Mouse (Mus musculus): ENCODE results near the gene Fbln7. TPM values are rescaled to one million over a fixed set of nuclear protein-coding genes. Genes with fewer than 3 reads are reported as not detected.

Fbln7 gene
- polyA plus RNA-seq, 2 experiments: 8.9 to 15.0 TPM

- ATAC-seq (ENCODE audit: low FRiP score, low read depth) (no peak), DNase-seq (ENCODE audit: low spot score) (no peak)
- H3K27ac ChIP-seq (replicated peaks; ENCODE audit: low read depth, low read length): peak overlapping the region; percentile 89
- H3K4me2 ChIP-seq (replicated peaks; ENCODE audit: low read depth, low read length, severe bottlenecking): peak overlapping the region; percentile 84
- H3K36me3 ChIP-seq (ENCODE audit: control insufficient read depth, insufficient read depth, low read length): peaks cover 7% of the 10 kb centered on the region
- TF ChIP-seq POLR2A (IDR thresholded peaks at IDR 0.05; ENCODE audit: borderline replicate concordance, extremely low read depth, insufficient read depth, insufficient read length): no peak
- H3K4me3 ChIP-seq (replicated peaks; ENCODE audit: low read length): peak overlapping the region; percentile 81
- H3K27me3 ChIP-seq (ENCODE audit: control insufficient read depth, insufficient read depth, low read length): no peaks in the 10 kb centered on the region
- H3K9me3 ChIP-seq (ENCODE audit: control insufficient read depth, low read length): no peaks in the 10 kb centered on the region
- H3K4me1 ChIP-seq (ENCODE audit: control insufficient read depth, insufficient read depth, low read length): peaks cover 10% of the 10 kb centered on the region; the same call in 1 of the 2 replicates
- WGBS: 25% methylated on average over 14 of the region's 14 CpGs
- peak overlapping the region; percentile 80 for H3K9ac ChIP-seq (ENCODE audit: low read depth, low read length, severe bottlenecking)
Measured at GRCm38 (mm10) chr2:128818956-128819643, 43.7 kb upstream of the Fbln7 start.

GRCm38 (mm10) chr2:128820631-128821030 is 42.1 kb upstream of the Fbln7 start:
- Histone ChIP-seq H3K36me3 (ENCODE audit: control insufficient read depth, insufficient read depth, low read length) (peaks cover 15% of the 10 kb centered on the region), H3K4me2 (replicated peaks; ENCODE audit: low read depth, low read length, severe bottlenecking) (no peak overlapping the region), H3K27me3 (ENCODE audit: control insufficient read depth, insufficient read depth, low read length) (no peaks in the 10 kb centered on the region), H3K4me3 (replicated peaks; ENCODE audit: low read length) (no peak overlapping the region), H3K9ac (ENCODE audit: low read depth, low read length, severe bottlenecking) (no peak overlapping the region), H3K9me3 (ENCODE audit: control insufficient read depth, low read length) (no peaks in the 10 kb centered on the region), H3K27ac (replicated peaks; ENCODE audit: low read depth, low read length) (no peak overlapping the region), H3K4me1 (ENCODE audit: control insufficient read depth, insufficient read depth, low read length) (peaks cover 10% of the 10 kb centered on the region; the same call in 1 of the 2 replicates)
- WGBS: 66% methylated on average over 2 of the region's 2 CpGs
- ATAC-seq (ENCODE audit: low FRiP score, low read depth): no peak
- DNase-seq (ENCODE audit: low spot score): no peak
- no peak for TF ChIP-seq POLR2A (IDR thresholded peaks at IDR 0.05; ENCODE audit: borderline replicate concordance, extremely low read depth, insufficient read depth, insufficient read length)

- Histone ChIP-seq H3K27ac (replicated peaks; ENCODE audit: low read depth, low read length) (no peak overlapping the region), H3K4me2 (replicated peaks; ENCODE audit: low read depth, low read length, severe bottlenecking) (no peak overlapping the region), H3K4me3 (replicated peaks; ENCODE audit: low read length) (no peak overlapping the region), H3K9ac (ENCODE audit: low read depth, low read length, severe bottlenecking) (no peak overlapping the region), H3K27me3 (ENCODE audit: control insufficient read depth, insufficient read depth, low read length) (no peaks in the 10 kb centered on the region), H3K9me3 (ENCODE audit: control insufficient read depth, low read length) (no peaks in the 10 kb centered on the region), H3K4me1 (ENCODE audit: control insufficient read depth, insufficient read depth, low read length) (peaks cover 10% of the 10 kb centered on the region; the same call in 1 of the 2 replicates), H3K36me3 (ENCODE audit: control insufficient read depth, insufficient read depth, low read length) (peaks cover 38% of the 10 kb centered on the region)
- 93% methylated on average over 5 of the region's 5 CpGs for WGBS
- no peak for TF ChIP-seq POLR2A (IDR thresholded peaks at IDR 0.05; ENCODE audit: borderline replicate concordance, extremely low read depth, insufficient read depth, insufficient read length)
- no peak for DNase-seq (ENCODE audit: low spot score)
- no peak for ATAC-seq (ENCODE audit: low FRiP score, low read depth)
Measured at GRCm38 (mm10) chr2:128823893-128824292, 38.9 kb upstream of the Fbln7 start.

GRCm38 (mm10) chr2:128827787-128828186 is 35.0 kb upstream of the Fbln7 start:
- no peak for TF ChIP-seq POLR2A (IDR thresholded peaks at IDR 0.05; ENCODE audit: borderline replicate concordance, extremely low read depth, insufficient read depth, insufficient read length)
- Histone ChIP-seq H3K4me2 (replicated peaks; ENCODE audit: low read depth, low read length, severe bottlenecking) (no peak overlapping the region), H3K4me3 (replicated peaks; ENCODE audit: low read length) (no peak overlapping the region), H3K27ac (replicated peaks; ENCODE audit: low read depth, low read length) (no peak overlapping the region), H3K36me3 (ENCODE audit: control insufficient read depth, insufficient read depth, low read length) (peaks cover 71% of the 10 kb centered on the region), H3K4me1 (ENCODE audit: control insufficient read depth, insufficient read depth, low read length) (no peaks in the 10 kb centered on the region), H3K9ac (ENCODE audit: low read depth, low read length, severe bottlenecking) (no peak overlapping the region), H3K27me3 (ENCODE audit: control insufficient read depth, insufficient read depth, low read length) (no peaks in the 10 kb centered on the region), H3K9me3 (ENCODE audit: control insufficient read depth, low read length) (no peaks in the 10 kb centered on the region)
- 88% methylated on average over 1 of the region's 1 CpGs for WGBS
- no peak for ATAC-seq (ENCODE audit: low FRiP score, low read depth)
- no peak for DNase-seq (ENCODE audit: low spot score)

GRCm38 (mm10) chr2:128832611-128833010 is 30.2 kb upstream of the Fbln7 start:
- Histone ChIP-seq H3K27ac (replicated peaks; ENCODE audit: low read depth, low read length) (no peak overlapping the region), H3K4me1 (ENCODE audit: control insufficient read depth, insufficient read depth, low read length) (no peaks in the 10 kb centered on the region), H3K27me3 (ENCODE audit: control insufficient read depth, insufficient read depth, low read length) (no peaks in the 10 kb centered on the region), H3K4me3 (replicated peaks; ENCODE audit: low read length) (no peak overlapping the region), H3K9ac (ENCODE audit: low read depth, low read length, severe bottlenecking) (no peak overlapping the region), H3K36me3 (ENCODE audit: control insufficient read depth, insufficient read depth, low read length) (peaks cover 89% of the 10 kb centered on the region), H3K4me2 (replicated peaks; ENCODE audit: low read depth, low read length, severe bottlenecking) (no peak overlapping the region), H3K9me3 (ENCODE audit: control insufficient read depth, low read length) (no peaks in the 10 kb centered on the region)
- DNase-seq (ENCODE audit: low spot score) (no peak), ATAC-seq (ENCODE audit: low FRiP score, low read depth) (no peak)
- 87% methylated on average over 3 of the region's 3 CpGs for WGBS
- TF ChIP-seq POLR2A (IDR thresholded peaks at IDR 0.05; ENCODE audit: borderline replicate concordance, extremely low read depth, insufficient read depth, insufficient read length): no peak
